Mouse (Mus musculus) gastrocnemius, adult 18-20 months (tissue): ENCODE measurements around the gene Gadd45gip1. TPM values are rescaled to one million over a fixed set of nuclear protein-coding genes. Genes with fewer than 3 reads are reported as not detected.
A peak's percentile ranks its signal among the peaks of the same experiment; 100 is the strongest.

ENCODE experiments used
- DNase-seq: peaks from one replicate; pipeline ENCODE4 v3.0.0; 2021; ENCODE audit warnings: low spot score
- microRNA-seq: library from miRNA; unstranded; fragments of <30 nt; microRNA quantifications from one replicate; pipeline ENCODE4 v1.2.0, GENCODE M21; 2021
- total RNA-seq, 2 experiments: library from RNA; stranded (reverse); gene quantifications; 2 replicates each; pipeline ENCODE4 v1.2.3; 2021

The Gadd45gip1 gene
- total RNA-seq, 2 experiments from 2014 or later = 22.9 to 24.2 TPM

DNA sequence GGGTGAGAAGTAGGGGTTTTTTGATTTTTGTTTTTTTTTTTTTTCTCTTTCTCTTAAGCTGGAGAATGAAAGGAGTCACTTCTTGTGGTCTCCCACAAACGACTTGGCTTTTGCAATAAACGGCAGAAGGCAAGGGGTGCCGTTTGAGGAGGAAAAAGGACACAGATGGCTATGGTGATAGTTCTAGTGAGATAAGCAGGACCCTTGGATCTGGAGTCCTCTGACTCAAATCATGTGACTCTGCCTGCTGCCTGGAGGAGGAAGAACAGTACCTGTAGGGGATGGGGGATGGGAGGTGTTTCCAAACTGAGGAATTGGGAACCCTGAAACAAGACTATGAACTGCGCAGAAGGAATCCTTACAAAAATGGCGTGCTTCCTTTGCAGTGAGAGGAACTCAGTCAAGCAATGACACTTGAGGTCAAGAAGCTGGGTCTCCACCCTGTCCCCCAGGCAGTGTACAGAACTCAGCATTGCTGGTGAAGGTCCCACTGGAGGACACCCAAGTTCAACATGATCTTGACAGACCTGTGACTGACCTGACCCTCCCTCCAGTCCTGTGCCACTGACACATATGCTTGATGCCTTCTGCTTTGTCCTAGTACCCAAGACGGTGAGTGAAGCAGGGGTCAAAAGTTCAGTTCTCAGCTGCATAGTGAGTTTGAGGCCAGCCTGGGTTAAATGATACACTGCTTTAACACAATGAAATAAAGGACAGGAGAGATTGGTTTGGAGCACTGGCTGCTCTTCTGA, 16.5 kb downstream of the Gadd45gip1 start:
- no peak for DNase-seq

DNA sequence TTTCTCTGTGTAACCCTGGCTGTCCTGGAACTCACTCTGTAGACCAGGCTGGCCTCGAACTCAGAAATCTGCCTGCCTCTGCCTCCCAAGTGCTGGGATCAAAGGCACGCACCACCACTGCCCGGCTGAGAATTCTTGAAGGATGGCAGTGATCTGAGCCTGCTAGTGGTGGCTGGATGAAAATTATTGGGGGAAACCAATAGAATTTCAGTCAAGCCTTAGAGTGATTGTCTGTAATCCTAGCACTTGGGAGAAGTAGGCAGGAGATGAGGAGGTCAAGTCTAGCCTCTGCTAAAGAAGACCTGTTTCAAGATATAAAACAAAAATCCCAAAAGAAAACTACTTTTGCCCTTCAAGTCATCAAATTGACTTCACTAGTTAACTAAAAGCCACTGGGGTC, 25.1 kb downstream of the Gadd45gip1 start:
- DNase-seq = no peak

- peak; percentile 95 for DNase-seq
These were observed 25.6 kb downstream of the Gadd45gip1 start, which contains the start of gene Farsa for GRCm38 (mm10) chr8:84856864-84857441. TSS of gene Farsa (plus strand) at chr8:84856989.

- peak; percentile 50 for DNase-seq
These were observed 40.3 kb downstream of the Gadd45gip1 start, which contains the start of gene Syce2 for GRCm38 (mm10) chr8:84871376-84872308. TSS of gene Syce2 (plus strand) at chr8:84872111.

- DNase-seq = peak; percentile 17
These were observed 41.1 kb downstream of the Gadd45gip1 start for GRCm38 (mm10) chr8:84872309-84872965.

DNA sequence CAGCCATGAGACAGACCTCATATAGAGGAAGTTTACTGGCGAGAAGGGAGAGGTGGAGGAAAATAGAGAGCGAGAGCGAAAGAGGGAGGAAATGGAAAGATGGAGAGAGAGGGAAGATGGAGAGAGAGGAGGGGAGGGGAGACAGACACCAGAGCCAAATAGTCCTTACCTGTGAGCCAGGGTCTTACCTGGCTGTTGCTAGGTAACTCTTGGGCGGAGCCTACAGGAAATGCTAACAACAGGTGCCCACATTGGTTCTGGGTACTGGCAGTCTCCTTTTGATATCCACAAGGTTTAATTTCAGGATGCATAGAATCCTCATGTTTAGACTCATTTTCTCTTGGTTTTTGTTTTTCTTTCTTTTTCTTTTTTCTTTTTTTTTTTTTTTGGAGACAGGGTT, 41.7 kb downstream of the Gadd45gip1 start:
- DNase-seq = no peak

GRCm38 (mm10) chr8:84874339-84874738, 43.0 kb downstream of the Gadd45gip1 start:
- no peak for DNase-seq

GRCm38 (mm10) chr8:84877297-84878035, 46.1 kb downstream of the Gadd45gip1 start:
- DNase-seq = no peak

DNA sequence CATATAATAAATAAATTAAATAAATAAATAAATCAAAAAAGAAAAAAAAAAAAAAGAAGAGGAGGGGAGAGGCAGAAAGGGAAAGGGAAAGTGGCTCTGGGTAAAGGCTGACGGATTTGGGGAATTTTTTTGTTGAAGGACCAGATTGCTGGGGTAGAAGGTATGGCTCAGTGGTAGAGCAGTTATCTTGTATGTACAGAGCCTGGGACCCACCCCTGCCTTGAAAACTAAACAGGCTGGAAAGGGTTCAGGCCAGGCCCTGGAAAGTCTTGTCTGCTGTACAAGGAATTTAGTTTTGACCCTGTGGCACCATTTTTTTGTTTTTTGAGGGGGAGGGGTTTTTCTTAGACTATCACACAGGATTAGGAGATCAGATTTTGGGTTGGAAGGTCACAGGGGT, 47.6 kb downstream of the Gadd45gip1 start:
- no peak for DNase-seq

- no peak for DNase-seq
These were observed 53.4 kb downstream of the Gadd45gip1 start for GRCm38 (mm10) chr8:84884728-84885127.

Small RNA genes within 50 kb of the gene (microRNA-seq; reads per million reads assigned to microRNA genes)
- gene Mir7069 = 1.0 reads per million

Other genes starting within 250 kb of the Gadd45gip1 start
- gene Ier2, start 168.7 kb upstream of the Gadd45gip1 start, total RNA-seq = 1 to 10 TPM; 4.7 to 8.3 TPM
- 10 to 100 TPM; 47.0 to 51.4 TPM for gene Trmt1, start 145.2 kb upstream of the Gadd45gip1 start, total RNA-seq
- gene Nacc1, start 143.7 kb upstream of the Gadd45gip1 start, total RNA-seq = 10 to 100 TPM; 19.3 to 22.8 TPM
- gene Lyl1, start 130.1 kb upstream of the Gadd45gip1 start, total RNA-seq = 1 to 10 TPM in 1 of 2 experiments, under 1 TPM in 1; 0.73 to 1.6 TPM
- gene G430095P16Rik, start 108.5 kb upstream of the Gadd45gip1 start, total RNA-seq = under 1 TPM; 0.34 to 0.45 TPM
- gene Nfix, start 31.2 kb upstream of the Gadd45gip1 start, total RNA-seq = 100 to 1,000 TPM; 481 to 528 TPM
- gene Dand5, start 8.7 kb upstream of the Gadd45gip1 start, total RNA-seq = 10 to 100 TPM; 12.8 to 12.9 TPM
- gene Rad23a, start 9.1 kb downstream of the Gadd45gip1 start, total RNA-seq = 100 to 1,000 TPM; 171 to 176 TPM
- gene Calr, start 15.4 kb downstream of the Gadd45gip1 start, total RNA-seq = 100 to 1,000 TPM; 145 to 160 TPM
- 10 to 100 TPM; 22.8 to 25.2 TPM for gene Farsa, start 25.5 kb downstream of the Gadd45gip1 start, total RNA-seq
- gene Syce2, start 40.6 kb downstream of the Gadd45gip1 start, total RNA-seq = 1 to 10 TPM; 1.3 to 1.4 TPM
- gene Gcdh, start 62.4 kb downstream of the Gadd45gip1 start, total RNA-seq = 10 to 100 TPM; 33.7 to 38.2 TPM
- not detected for gene Klf1, start 70.4 kb downstream of the Gadd45gip1 start, total RNA-seq
- 1 to 10 TPM; 6.1 to 6.8 TPM for gene Dnase2a, start 77.0 kb downstream of the Gadd45gip1 start, total RNA-seq
- gene Mast1, start 105.8 kb downstream of the Gadd45gip1 start, total RNA-seq = under 1 TPM in 1 of 2 experiments, not detected in 1; 0.07 TPM
- not detected for gene Rtbdn, start 115.5 kb downstream of the Gadd45gip1 start, total RNA-seq
- gene Gm49661, start 137.9 kb downstream of the Gadd45gip1 start, total RNA-seq = not detected
- gene Prdx2, start 138.1 kb downstream of the Gadd45gip1 start, total RNA-seq = 100 to 1,000 TPM; 193 to 200 TPM
- gene Rnaseh2a, start 138.2 kb downstream of the Gadd45gip1 start, total RNA-seq = 10 to 100 TPM; 21.1 to 21.7 TPM
- gene Junb, start 147.2 kb downstream of the Gadd45gip1 start, total RNA-seq = 10 to 100 TPM in 1 of 2 experiments, 1 to 10 TPM in 1; 9.4 to 12.5 TPM
- gene Hook2, start 159.1 kb downstream of the Gadd45gip1 start, total RNA-seq = 1 to 10 TPM; 2.1 to 2.7 TPM
- not detected for gene Best2, start 183.0 kb downstream of the Gadd45gip1 start, total RNA-seq
- gene Asna1, start 193.8 kb downstream of the Gadd45gip1 start, total RNA-seq = 10 to 100 TPM; 53.6 to 58.0 TPM
- gene Trir, start 195.3 kb downstream of the Gadd45gip1 start, total RNA-seq = 10 to 100 TPM; 70.4 to 78.8 TPM
- 10 to 100 TPM; 27.6 to 35.4 TPM for gene Tnpo2, start 205.4 kb downstream of the Gadd45gip1 start, total RNA-seq
- gene Fbxw9, start 228.5 kb downstream of the Gadd45gip1 start, total RNA-seq = 1 to 10 TPM; 1.8 TPM
- not detected for gene Gm5741, start 236.5 kb downstream of the Gadd45gip1 start, total RNA-seq
- 10 to 100 TPM; 31.6 to 35.1 TPM for gene Dhps, start 240.2 kb downstream of the Gadd45gip1 start, total RNA-seq
- gene Wdr83os, start 249.2 kb downstream of the Gadd45gip1 start, total RNA-seq = 10 to 100 TPM; 46.9 to 47.2 TPM
- 10 to 100 TPM; 12.6 to 20.8 TPM for gene Wdr83, start 249.8 kb downstream of the Gadd45gip1 start, total RNA-seq